Mouse (Mus musculus) heart, postnatal 0 days (tissue): ENCODE data around the gene Cherp. TPM values are rescaled to one million over a fixed set of nuclear protein-coding genes. Genes with fewer than 3 reads are reported as not detected.

Experiments
- ATAC-seq: fragments of 200-750 bp; cut with Nextera tagmentation; 2 replicates; pipeline ENCODE4 v1.8.0; 2017; ENCODE audit warnings: low read depth, moderate number of reproducible peaks, moderate library complexity; ENCODE audit not compliant: insufficient read depth
- DNase-seq: peaks from one replicate; pipeline ENCODE4 v3.0.0-alpha.2; 2016; ENCODE audit warnings: low spot score
- H3K27ac ChIP-seq: fragments of 300-500 bp; sonication (generic); 2 replicates; pipeline ENCODE4 v1.5.1; 2014; ENCODE audit warnings: low read depth, mild to moderate bottlenecking
- H3K27me3 ChIP-seq: fragments of 300-500 bp; sonication (generic); 2 replicates; pipeline ENCODE4 v1.6.1; 2014; ENCODE audit warnings: low read length, mixed read lengths; ENCODE audit not compliant: control insufficient read depth, insufficient read depth
- H3K36me3 ChIP-seq: fragments of 300-500 bp; sonication (generic); replicated peaks from 2 replicates; pipeline ENCODE4 v1.6.1; 2014; ENCODE audit warnings: low read length, mixed read lengths; ENCODE audit not compliant: control insufficient read depth, insufficient read depth
- H3K4me1 ChIP-seq: fragments of 300-500 bp; sonication (generic); 2 replicates; pipeline ENCODE4 v1.6.1; 2014; ENCODE audit warnings: antibody characterized with exemption; ENCODE audit not compliant: control insufficient read depth, insufficient read depth
- H3K4me2 ChIP-seq: fragments of 300-500 bp; sonication (generic); 2 replicates; pipeline ENCODE4 v1.6.1; 2014; ENCODE audit warnings: low read depth, mild to moderate bottlenecking, low read length, moderate library complexity
- H3K4me3 ChIP-seq: fragments of 300-500 bp; sonication (generic); 2 replicates; pipeline ENCODE4 v1.5.1; 2014; ENCODE audit warnings: low read depth, low read length
- H3K9ac ChIP-seq: fragments of 300-500 bp; sonication (generic); replicated peaks from 2 replicates; pipeline ENCODE4 v1.6.1; 2014; ENCODE audit warnings: low read depth, low read length, mixed read lengths
- H3K9me3 ChIP-seq: fragments of 300-500 bp; sonication (generic); replicated peaks from 2 replicates; pipeline ENCODE4 v1.6.1; 2016; ENCODE audit warnings: low read length; ENCODE audit not compliant: control insufficient read depth
- CTCF ChIP-seq: IDR thresholded peaks from 2 replicates; pipeline ENCODE4 v1.5.1; 2016; ENCODE audit warnings: antibody characterized with exemption, control low read depth, low read depth
- EP300 ChIP-seq: IDR thresholded peaks from 2 replicates; pipeline ENCODE4 v1.6.1; 2016; ENCODE audit warnings: antibody characterized with exemption, low read depth
- WGBS: fragments of 180-500 bp; shearing (Covaris S2); extraction: QIAGEN DNeasy Blood & Tissue Kit; methylation state at CpG from one replicate; pipeline ENCODE4 v1.1.7; 2014; 5-methylcytosine and 5-hydroxymethylcytosine counted together
- polyA plus RNA-seq: library from polyadenylated mRNA; unstranded; fragments of >200 nt; fragmentation: Nextera tagmentation; extraction: Ambion mirVana; gene quantifications from 2 replicates; pipeline ENCODE4 v1.2.1, GENCODE M21; 2015
- total RNA-seq: library from RNA; depleted of rRNA; stranded (reverse); fragments of >200 nt; gene quantifications from 2 replicates; pipeline ENCODE4 v1.2.3, GENCODE M21; 2014; ENCODE audit warnings: low replicate concordance

Gene Cherp
- total and polyA plus RNA-seq, 2 experiments from 2014 or later: 15.8 to 17.0 TPM

DNA sequence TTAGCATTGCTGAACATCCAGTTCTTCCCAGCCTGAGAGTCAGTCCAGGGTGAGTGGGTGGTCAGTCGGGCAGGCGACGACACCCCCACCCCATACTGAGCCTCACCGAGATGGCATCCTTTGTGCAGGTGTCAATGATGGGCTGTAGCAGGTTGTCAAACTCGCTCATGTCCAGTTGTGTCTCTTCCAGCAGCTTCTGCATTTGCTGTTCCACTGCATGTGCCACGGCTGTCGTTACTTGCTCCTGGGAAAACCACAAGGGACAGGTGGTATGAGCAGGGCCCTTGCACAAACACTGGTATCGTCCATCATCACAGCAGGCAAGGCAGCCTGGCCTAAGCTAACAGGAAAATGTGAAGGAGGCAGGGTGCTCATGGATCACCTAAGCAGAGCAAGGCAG, 5.0 kb downstream of the Cherp start:
- Histone ChIP-seq H3K4me2 (no peak overlapping the region), H3K27ac (no peak overlapping the region), H3K4me1 (0 out of 2 replicates have a peak, but pooled peaks cover 8% of the 10 kb centered on the region), H3K4me3 (no peak overlapping the region), H3K9me3 (no peaks in the 10 kb centered on the region), H3K9ac (no peak overlapping the region), H3K27me3 (no peaks in the 10 kb centered on the region), H3K36me3 (peaks cover 81% of the 10 kb centered on the region)
- no peak for DNase-seq
- TF ChIP-seq CTCF (no peak), EP300 (no peak)
- WGBS: 91% methylated on average over 8 of the region's 8 CpGs
- ATAC-seq: no peak

DNA sequence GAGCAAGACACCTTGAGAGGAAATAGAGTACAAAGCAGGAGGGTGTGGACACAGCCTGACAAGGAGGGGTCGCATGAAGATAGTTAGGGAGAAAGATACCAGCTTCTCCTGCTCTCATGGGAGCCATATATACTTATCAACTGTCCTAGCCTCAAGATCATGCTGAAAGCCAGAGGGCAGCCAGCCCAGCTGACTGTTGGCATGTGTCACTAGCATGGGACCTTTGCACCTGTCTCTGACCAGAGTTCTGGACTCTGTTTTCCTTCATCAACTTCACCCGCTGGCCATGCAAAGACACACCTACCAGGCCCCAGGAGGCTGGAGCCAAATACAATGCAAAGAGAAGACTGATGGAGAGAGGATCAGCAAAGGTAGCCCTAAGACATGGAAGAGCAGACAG, 5.8 kb downstream of the Cherp start:
- Histone ChIP-seq H3K4me1 (0 out of 2 replicates have a peak, but pooled peaks cover 6% of the 10 kb centered on the region), H3K36me3 (peaks cover 88% of the 10 kb centered on the region), H3K4me3 (no peak overlapping the region), H3K9ac (no peak overlapping the region), H3K9me3 (no peaks in the 10 kb centered on the region), H3K27me3 (no peaks in the 10 kb centered on the region), H3K4me2 (no peak overlapping the region), H3K27ac (no peak overlapping the region)
- WGBS: 80% methylated on average over 2 of the region's 2 CpGs
- ATAC-seq: no peak
- no peak for DNase-seq
- TF ChIP-seq EP300: no peak
- TF ChIP-seq CTCF: no peak

DNA sequence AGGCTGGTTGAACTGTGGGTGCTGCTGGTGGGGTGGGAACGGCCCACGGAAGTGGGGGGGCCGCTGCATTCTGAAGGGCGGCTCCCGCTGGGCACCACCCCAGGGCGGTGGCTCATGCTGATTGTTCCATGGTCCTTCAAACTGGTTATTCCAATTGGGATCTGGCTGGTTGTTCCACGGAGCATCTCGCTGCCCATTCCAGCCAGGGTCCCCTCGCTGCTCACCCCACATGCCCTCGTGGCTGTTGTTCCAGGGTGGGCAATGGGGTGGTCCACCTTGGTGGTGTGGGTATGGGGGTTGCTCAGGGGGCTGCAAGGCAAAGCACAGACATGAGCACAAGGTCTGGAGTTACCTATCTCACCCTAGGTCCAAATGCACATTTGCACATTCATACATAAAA, 10.8 kb downstream of the Cherp start:
- H3K4me1 ChIP-seq: no peaks in the 10 kb centered on the region
- DNase-seq (no peak), ATAC-seq (no peak)
- peaks cover 100% of the 10 kb centered on the region for H3K36me3 ChIP-seq
- H3K9me3 ChIP-seq: no peaks in the 10 kb centered on the region
- H3K27ac ChIP-seq: no peak overlapping the region
- TF ChIP-seq EP300 (no peak), CTCF (no peak)
- no peaks in the 10 kb centered on the region for H3K27me3 ChIP-seq
- 91% methylated on average over 10 of the region's 10 CpGs for WGBS
- no peak overlapping the region for H3K4me3 ChIP-seq
- H3K4me2 ChIP-seq: no peak overlapping the region
- H3K9ac ChIP-seq: no peak overlapping the region

GRCm38 (mm10) chr8:72459881-72460533, 15.0 kb downstream of the Cherp start:
- no peak for ATAC-seq
- H3K36me3 ChIP-seq: peaks cover 67% of the 10 kb centered on the region
- TF ChIP-seq CTCF: no peak
- no peak for TF ChIP-seq EP300
- no peak overlapping the region for H3K4me2 ChIP-seq
- H3K4me1 ChIP-seq: no peaks in the 10 kb centered on the region
- H3K27ac ChIP-seq: no peak overlapping the region
- H3K27me3 ChIP-seq: no peaks in the 10 kb centered on the region
- no peak for DNase-seq
- H3K9me3 ChIP-seq: no peaks in the 10 kb centered on the region
- 85% methylated on average over 4 of the region's 4 CpGs for WGBS
- no peak overlapping the region for H3K9ac ChIP-seq
- H3K4me3 ChIP-seq: no peak overlapping the region

- H3K4me3 ChIP-seq: no peak overlapping the region
- no peak overlapping the region for H3K27ac ChIP-seq
- no peaks in the 10 kb centered on the region for H3K9me3 ChIP-seq
- H3K4me2 ChIP-seq: no peak overlapping the region
- TF ChIP-seq CTCF (no peak), EP300 (no peak)
- no peaks in the 10 kb centered on the region for H3K4me1 ChIP-seq
- WGBS: 79% methylated on average over 6 of the region's 6 CpGs
- H3K36me3 ChIP-seq: peaks cover 59% of the 10 kb centered on the region
- no peak for DNase-seq
- H3K9ac ChIP-seq: no peak overlapping the region
- H3K27me3 ChIP-seq: no peaks in the 10 kb centered on the region
- no peak for ATAC-seq
These were observed 16.6 kb downstream of the Cherp start for GRCm38 (mm10) chr8:72458457-72458856.

- H3K4me1 ChIP-seq: no peaks in the 10 kb centered on the region
- ATAC-seq (no peak), DNase-seq (no peak)
- H3K9ac ChIP-seq: no peak overlapping the region
- WGBS: 84% methylated on average over 3 of the region's 3 CpGs
- H3K27me3 ChIP-seq: no peaks in the 10 kb centered on the region
- H3K27ac ChIP-seq: no peak overlapping the region
- TF ChIP-seq CTCF (no peak), EP300 (no peak)
- peaks cover 58% of the 10 kb centered on the region for H3K36me3 ChIP-seq
- no peak overlapping the region for H3K4me2 ChIP-seq
- H3K9me3 ChIP-seq: no peaks in the 10 kb centered on the region
- no peak overlapping the region for H3K4me3 ChIP-seq
These were observed 17.2 kb downstream of the Cherp start for GRCm38 (mm10) chr8:72457806-72458205.
